Mouse (Mus musculus) frontal cortex, adult (tissue): ENCODE data around the gene Mrvi1.
A peak's percentile ranks its signal among the peaks of the same experiment; 100 is the strongest.
"Not testable (repeated sequence)": the region's sequence is repeated elsewhere in the genome, so short reads cannot be mapped to it uniquely, and the experiment has no call there.

Experiments
- ATAC-seq: cut with Nextera tagmentation; 2 replicates; pipeline ENCODE4 v1.9.2; 2017; ENCODE audit warnings: mild to moderate bottlenecking, moderate library complexity, mixed read lengths; ENCODE audit not compliant: low TSS enrichment

Gene Mrvi1

DNA sequence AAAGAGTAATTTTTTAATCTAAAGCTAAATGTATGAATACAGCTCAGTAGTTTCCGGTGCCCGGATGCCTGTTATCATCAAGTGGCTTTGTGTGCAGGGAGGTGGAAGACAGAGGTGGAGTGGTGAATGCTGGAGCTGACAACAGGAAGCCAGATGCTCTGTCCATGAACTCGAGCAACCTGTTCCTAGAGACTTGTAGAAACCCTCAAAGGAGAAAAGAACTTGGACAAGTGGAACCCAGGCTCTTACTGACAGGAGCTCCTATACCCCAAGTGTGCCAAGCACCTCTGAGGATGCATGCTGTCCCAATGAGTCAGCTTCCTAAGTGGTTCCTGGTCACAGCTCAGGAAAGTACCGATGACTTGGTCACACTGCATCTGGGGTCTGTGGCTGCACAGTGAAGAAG, 41.1 kb downstream of the Mrvi1 start:
- ATAC-seq = no peak

DNA sequence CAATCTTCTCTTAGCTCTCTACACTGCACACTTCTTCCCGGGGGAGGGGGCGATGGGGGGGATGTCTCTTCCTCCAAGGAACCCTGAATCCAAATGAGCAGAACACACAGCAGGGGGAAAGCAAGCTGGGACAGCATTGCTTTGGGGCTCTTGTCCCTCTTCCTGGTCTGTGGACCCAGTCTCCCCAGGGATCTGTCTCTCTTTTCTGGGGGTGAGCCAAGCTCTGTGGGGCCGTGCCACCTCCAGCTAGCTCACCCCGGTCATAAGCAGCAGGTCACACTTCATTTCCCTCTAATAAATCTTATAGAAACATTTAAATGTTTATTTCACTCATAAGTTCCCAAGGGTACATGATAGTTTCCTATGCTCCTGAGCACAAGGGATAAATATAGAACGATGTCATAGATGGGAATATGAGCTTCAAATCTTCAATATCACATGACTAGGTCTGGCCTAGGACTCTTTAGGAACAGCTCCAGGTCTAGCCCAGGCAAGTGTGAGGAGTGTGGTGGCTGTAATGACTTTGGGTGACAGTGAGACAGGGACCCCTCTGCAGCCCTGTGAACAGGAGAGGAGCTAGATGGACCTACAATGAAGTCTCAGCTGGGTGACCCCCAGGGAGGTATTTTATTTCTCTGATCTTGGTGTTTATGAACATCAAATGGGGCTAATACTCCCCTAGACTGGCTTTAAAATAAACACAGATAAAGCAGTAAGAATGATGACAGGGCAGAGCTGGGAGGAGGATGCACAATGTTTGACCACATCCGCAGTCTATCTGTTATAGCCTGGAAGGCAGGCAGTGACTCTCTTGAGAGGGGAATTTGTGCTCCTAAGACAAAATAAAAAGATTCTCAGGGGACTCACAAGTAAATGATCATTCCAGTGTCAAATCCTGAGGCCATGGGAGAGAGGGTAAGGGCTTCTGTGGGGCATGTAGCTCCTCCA, 46.2 kb downstream of the Mrvi1 start:
- no peak for ATAC-seq

DNA sequence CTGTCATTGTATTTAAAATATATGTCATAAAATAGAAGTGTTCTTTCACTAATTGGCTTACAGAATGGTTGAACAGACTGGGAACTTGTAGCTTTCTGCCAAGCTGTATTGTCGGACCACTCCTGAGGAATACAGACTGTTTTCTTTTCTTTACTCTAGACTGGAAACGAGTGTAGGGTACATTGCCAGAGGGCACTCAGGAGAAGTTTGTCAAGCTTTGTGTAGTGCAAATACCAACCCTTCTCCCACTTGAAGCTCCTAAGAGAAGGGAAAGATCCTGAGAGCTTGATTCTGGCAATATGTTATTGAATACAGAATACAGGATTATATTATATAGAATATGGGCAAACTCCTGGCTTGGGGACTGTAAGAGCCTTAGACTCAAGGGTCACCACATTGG, 48.3 kb downstream of the Mrvi1 start:
- ATAC-seq = no peak

DNA sequence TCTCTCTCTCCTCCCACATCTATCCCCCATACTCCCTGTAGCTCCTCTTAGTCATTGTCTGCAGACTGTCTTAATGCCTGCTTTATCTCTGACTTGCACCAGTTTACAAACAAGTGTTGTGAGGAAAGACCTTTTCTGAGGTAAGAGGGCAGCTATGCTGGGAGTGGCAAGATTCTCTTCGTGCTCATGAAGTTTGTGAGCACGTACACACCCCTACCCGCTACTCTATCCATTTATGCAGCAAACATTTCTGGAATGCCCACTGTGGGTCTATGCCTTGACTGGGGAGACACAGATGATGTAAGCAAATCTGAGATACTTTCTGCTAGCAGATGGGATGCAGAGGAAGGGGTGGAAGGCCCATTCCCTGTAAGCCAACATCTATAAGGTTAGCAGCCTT, 48.9 kb downstream of the Mrvi1 start:
- no peak for ATAC-seq

- peak; percentile 84; the same call in 1 of the 2 replicates for ATAC-seq
Observed at GRCm38 (mm10) chr7:110930118-110930854, 52.0 kb downstream of the Mrvi1 start.

DNA sequence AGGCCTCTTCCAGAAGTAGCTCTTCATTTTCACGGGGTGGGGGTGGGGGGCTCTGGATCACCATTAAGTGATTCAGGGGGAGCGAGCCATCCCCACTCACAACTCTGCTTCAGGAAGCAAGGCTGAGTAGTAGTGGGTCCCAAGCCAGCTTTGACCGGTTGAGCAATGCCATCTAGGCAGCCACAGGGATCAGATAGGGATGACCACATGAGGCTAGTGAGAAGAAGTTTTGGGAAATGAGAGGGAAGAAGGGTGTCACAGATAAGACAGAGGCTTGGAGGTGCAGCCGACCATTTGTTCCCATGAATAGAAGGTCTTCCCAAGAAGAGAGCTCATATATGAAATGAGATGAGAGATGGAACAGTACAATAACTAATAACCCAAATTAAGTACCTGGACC, 55.7 kb downstream of the Mrvi1 start:
- ATAC-seq = no peak

- no peak for ATAC-seq
Observed at GRCm38 (mm10) chr7:110920331-110921261, 61.7 kb downstream of the Mrvi1 start.

DNA sequence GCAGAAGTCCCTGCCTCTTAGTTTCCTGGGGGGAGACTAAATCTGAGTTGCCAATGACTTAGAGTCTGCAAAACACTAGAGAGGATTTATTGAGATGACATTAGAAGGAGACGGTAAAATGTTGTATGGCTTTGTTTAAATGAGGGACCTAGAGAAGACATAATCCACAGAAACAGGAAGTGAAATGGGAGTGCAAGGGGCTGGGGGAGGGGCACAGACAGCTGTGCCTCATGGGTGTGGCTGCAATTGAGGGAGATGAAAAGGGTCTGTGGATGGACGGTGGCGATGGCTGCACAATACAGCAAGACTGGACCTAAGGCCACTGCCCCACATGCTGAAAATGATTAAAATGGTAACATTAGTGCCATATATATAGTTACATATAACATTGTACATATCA, 62.5 kb downstream of the Mrvi1 start:
- ATAC-seq = no peak

DNA sequence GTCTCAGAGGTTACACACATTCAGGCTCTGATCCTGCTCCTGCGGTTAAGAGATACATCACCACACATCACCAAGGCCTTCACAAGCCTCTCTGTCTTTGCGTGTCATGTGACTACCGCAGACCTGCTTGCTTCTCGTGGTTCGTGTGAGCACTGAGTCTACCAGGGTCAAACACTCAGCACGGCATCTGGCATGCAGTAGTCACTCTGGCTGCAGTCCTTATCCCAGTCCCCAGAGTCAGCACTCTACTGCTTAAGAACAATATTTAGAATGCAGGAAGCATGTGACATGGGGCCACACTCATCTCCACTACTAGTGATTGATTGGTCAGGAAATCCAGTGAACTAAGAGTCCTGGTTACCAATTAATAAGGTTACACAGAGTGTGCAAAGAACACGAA, 66.3 kb downstream of the Mrvi1 start:
- ATAC-seq = no peak

DNA sequence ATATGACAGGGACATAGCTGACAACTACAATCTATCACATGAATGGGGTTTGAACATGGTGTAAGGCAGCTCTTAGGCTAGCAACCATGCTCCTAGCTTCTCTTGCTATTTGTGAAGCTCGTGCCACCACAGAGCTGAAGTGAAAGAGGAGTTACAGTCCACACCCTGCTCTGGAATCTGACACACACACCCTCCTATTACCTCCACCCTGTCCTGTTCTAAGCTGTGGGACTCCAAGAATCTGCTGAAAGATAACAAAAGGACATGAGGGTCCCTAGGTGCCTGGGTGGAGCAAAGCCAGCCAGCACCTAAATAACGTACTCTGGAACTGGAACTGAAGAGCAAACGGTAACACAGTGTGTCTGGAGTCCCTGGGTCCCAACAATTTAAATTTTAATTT, 67.7 kb downstream of the Mrvi1 start:
- no peak for ATAC-seq

DNA sequence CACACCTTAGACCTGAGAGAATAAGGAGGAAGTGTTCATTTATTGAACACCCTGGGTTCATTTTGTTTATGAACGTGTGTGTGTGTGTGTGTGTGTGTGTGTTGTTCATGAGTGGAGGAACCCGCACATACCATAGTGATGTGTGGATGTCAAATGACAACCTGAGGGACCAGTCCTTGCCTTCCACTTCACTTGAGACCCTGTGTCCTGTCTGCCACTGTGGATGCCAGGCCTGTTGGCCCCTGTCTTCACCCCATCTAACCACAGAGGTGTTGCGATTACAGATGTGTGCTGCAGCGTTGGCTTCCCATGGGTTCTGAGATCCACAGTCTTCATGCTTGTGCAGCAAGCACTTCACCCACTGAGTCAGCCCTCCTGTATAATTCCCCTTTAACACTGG, 68.5 kb downstream of the Mrvi1 start:
- ATAC-seq = no peak

GRCm38 (mm10) chr7:110908209-110909144, 73.8 kb downstream of the Mrvi1 start:
- no peak for ATAC-seq

DNA sequence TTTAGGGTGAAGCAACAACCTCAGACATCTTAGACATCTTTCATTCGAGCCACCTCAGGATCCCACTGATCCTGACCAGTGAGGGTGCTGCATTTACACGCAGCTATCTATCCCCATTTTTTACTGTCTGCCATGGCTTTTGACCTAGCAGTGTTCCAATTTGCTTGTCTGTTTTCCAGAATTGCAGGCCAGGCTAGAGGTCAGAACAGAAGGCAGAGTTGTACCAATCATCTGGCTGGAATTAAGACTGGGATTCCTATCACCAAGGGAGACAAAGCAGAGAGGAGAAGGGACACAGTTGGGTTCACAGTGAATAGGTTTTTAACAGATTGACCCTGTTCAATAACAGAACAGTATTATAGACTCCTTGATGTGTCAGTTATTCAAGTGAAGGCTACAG, 75.7 kb downstream of the Mrvi1 start:
- ATAC-seq = no peak

DNA sequence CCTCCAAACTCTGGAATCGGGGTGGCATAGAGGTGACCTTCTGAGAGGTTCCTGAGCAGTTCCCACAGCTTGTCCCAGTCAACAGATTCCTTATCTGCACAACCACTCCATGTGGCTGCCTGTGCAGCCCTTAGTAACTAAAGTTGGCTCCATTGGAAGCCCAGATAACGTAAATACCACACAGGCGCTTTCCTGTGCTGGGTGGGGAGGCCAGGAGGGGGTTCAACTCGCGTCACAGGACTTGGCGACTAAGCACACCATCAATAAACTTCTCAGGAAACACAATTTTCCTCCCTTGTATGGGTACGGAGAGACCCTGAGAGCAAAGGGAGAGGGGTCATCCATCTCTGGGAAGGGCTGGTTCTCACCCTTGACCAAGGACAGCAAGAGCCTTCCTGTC, 79.0 kb downstream of the Mrvi1 start:
- ATAC-seq = no peak

DNA sequence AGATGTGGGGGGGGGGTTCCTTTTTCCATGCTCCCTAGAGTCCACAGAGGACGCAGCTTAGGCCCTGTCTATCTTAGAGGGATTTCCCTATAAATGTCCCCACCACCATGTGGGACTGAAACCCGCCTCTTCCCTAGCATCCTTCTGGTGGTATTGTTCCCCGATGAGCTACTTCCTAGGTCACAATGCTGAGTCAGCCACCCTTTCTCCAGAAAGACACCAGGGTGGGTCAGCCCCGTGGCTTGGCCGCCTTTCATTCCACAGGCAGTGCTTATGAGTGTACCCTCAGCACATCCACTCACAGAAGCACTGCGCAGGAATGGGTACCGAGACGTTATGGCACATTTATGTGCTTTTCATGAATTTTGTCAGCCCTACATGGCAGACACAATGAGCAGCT, 85.1 kb downstream of the Mrvi1 start:
- ATAC-seq = no peak

GRCm38 (mm10) chr7:110896453-110896852, 85.8 kb downstream of the Mrvi1 start:
- no peak for ATAC-seq

GRCm38 (mm10) chr7:110895772-110896171, 86.5 kb downstream of the Mrvi1 start:
- not testable (repeated sequence) for ATAC-seq

DNA sequence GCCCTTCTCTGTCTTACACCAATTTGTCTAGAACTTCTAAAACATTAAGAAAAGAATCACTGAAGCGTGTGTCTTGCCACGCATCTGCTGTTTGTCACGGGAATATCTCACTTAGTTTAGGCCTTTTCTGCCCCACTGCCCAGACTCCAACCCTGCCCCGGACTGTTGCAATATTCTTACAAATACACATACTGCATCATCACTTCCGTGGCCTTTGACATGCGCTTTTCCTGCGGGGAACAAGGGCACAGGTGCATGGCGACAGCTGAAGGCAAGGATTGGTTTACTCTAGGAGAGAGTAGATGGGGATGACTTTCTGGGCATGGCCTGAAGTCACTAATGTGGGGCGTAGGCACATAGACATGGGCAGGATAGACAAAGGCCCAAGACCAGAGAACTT, 87.6 kb downstream of the Mrvi1 start:
- no peak for ATAC-seq

DNA sequence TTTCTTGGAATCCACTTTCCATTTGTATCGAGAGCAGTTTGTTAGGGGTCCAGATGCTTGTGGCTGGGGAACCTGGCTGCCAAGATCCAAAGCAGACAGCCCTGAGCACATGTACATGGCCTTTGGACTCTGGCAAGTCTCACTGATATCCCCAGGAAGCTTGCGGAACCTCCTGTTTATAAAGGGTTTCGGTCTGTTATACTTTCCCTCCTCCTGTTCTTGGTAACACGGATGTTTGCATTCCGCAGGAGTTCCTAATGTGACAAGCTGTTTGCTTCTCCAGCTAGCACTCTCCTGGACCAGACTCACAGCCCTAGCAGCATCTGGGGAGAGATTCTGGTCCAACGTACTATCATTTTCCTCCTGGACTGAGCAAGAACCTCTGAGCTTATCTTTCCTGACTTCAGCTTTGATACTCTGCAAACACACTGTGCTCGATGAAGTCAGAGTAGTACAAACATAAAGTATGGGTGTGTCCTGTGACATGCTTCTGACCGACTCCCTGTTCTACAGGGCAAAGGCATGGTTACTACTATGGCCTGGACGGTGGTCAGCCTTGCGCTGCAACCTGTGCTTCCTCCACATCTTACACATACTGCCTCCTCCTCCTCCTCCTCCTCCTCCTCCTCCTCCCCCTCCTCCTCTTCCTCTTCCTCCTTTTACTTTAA, 88.2 kb downstream of the Mrvi1 start:
- ATAC-seq = no peak

DNA sequence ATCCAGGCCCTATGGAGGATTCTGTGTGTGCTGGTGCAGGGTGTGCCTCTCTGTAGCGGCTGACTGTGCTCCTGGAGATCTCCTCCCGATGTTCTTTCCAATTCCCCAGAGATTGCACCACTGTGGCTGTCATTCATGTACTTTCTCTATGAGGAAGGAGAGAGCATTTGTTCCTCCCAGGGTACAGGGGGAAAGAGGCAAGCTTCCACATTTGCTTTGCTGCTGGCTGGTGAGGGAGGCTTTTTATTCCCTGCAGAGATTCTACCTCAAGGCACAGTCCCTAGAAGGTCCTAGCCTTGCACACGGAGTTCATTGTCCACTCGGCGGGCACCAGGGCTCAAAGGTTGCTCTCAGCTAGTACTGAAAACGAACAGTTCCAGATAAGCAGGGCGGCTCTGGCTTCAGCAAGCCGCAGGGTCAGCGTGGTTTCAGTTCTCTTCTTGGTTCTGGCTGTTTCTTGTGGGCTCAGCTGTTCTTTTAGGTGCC, 90.7 kb downstream of the Mrvi1 start:
- no peak for ATAC-seq
